Mouse (Mus musculus): ENCODE results near the gene Mat1a.

Mat1a gene

GRCm38 (mm10) chr14:41146035-41146434 lies 41.2 kb downstream of the Mat1a start:
- DNase-seq, result no peak

- no peak for DNase-seq
Measured at GRCm38 (mm10) chr14:41146922-41147321, 42.1 kb downstream of the Mat1a start.

GRCm38 (mm10) chr14:41147356-41147755 lies 42.5 kb downstream of the Mat1a start:
- DNase-seq, result no peak

- peak; percentile 9 for DNase-seq
Measured at GRCm38 (mm10) chr14:41151220-41151898, 46.5 kb downstream of the Mat1a start, which contains the start of gene Mbl1. Gene Mbl1, plus strand, starts transcription at chr14:41151458.

GRCm38 (mm10) chr14:41160076-41160475 lies 55.2 kb downstream of the Mat1a start:
- no peak for DNase-seq

- peak; percentile 28 for DNase-seq
Measured at GRCm38 (mm10) chr14:41160743-41161142, 55.9 kb downstream of the Mat1a start.

- DNase-seq, result peak; percentile 56
Measured at GRCm38 (mm10) chr14:41162663-41163062, 57.8 kb downstream of the Mat1a start.

- DNase-seq, result no peak
Measured at GRCm38 (mm10) chr14:41167278-41167677, 62.4 kb downstream of the Mat1a start.

GRCm38 (mm10) chr14:41168567-41168966 lies 63.7 kb downstream of the Mat1a start:
- no peak for DNase-seq

- no peak for DNase-seq
Measured at GRCm38 (mm10) chr14:41170514-41170913, 65.7 kb downstream of the Mat1a start.

Data from liver (tissue).